Mouse (Mus musculus) hindbrain, embryonic 11.5 days (tissue): ENCODE results near the gene Selplg. TPM values are rescaled to one million over a fixed set of nuclear protein-coding genes. Genes with fewer than 3 reads are reported as not detected.

Experiments used
- ATAC-seq: fragments of 200-750 bp; cut with Nextera tagmentation; 2 replicates; pipeline ENCODE4 v1.8.0; 2017; ENCODE audit warnings: mild to moderate bottlenecking, moderate TSS enrichment, moderate library complexity; ENCODE audit not compliant: low FRiP score
- DNase-seq: peaks from one replicate; pipeline ENCODE4 v3.0.0-alpha.2; 2015; ENCODE audit warnings: low spot score
- H3K27ac ChIP-seq: fragments of 300-500 bp; sonication (generic); 2 replicates; pipeline ENCODE4 v1.5.1; 2014; ENCODE audit warnings: mild to moderate bottlenecking, low read depth, low read length
- H3K27me3 ChIP-seq: fragments of 300-500 bp; sonication (generic); 2 replicates; pipeline ENCODE4 v1.6.1; 2014; ENCODE audit warnings: mild to moderate bottlenecking, low read length, moderate library complexity, mixed read lengths; ENCODE audit not compliant: control insufficient read depth, insufficient read depth
- H3K36me3 ChIP-seq: fragments of 300-500 bp; sonication (generic); 2 replicates; pipeline ENCODE4 v1.6.1; 2014; ENCODE audit warnings: mild to moderate bottlenecking, low read length, moderate library complexity, mixed read lengths; ENCODE audit not compliant: control insufficient read depth, insufficient read depth
- H3K4me1 ChIP-seq: fragments of 300-500 bp; sonication (generic); replicated peaks from 2 replicates; pipeline ENCODE4 v1.6.1; 2014; ENCODE audit warnings: low read length, mixed read lengths; ENCODE audit not compliant: control insufficient read depth, insufficient read depth
- H3K4me2 ChIP-seq: fragments of 300-500 bp; sonication (generic); replicated peaks from 2 replicates; pipeline ENCODE4 v1.6.1; 2014; ENCODE audit warnings: mild to moderate bottlenecking, low read depth, low read length
- H3K4me3 ChIP-seq: fragments of 300-500 bp; sonication (generic); 2 replicates; pipeline ENCODE4 v1.5.1; 2014; ENCODE audit warnings: low read depth, low read length
- H3K9ac ChIP-seq: fragments of 300-500 bp; sonication (generic); 2 replicates; pipeline ENCODE4 v1.6.1; 2014; ENCODE audit warnings: low read depth, low read length
- H3K9me3 ChIP-seq: fragments of 300-500 bp; sonication (generic); 2 replicates; pipeline ENCODE4 v1.6.1; 2016; ENCODE audit warnings: low read length; ENCODE audit not compliant: control insufficient read depth
- WGBS: fragments of 180-500 bp; shearing (Covaris S2); extraction: QIAGEN DNeasy Blood & Tissue Kit; methylation state at CpG from one replicate; pipeline ENCODE4 v1.1.7; 2014; 5-methylcytosine and 5-hydroxymethylcytosine counted together
- polyA plus RNA-seq: library from polyadenylated mRNA; unstranded; fragments of >200 nt; fragmentation: Nextera tagmentation; extraction: Ambion mirVana; gene quantifications from 2 replicates; pipeline ENCODE4 v1.2.1, GENCODE M21; 2014

Gene Selplg
- polyA plus RNA-seq, 1 experiment from 2014 or later = 1.0 TPM

GRCm38 (mm10) chr5:113847636-113848035 lies 15.2 kb upstream of the Selplg start:
- Histone ChIP-seq H3K27me3 (no peaks in the 10 kb centered on the region), H3K27ac (no peak overlapping the region), H3K36me3 (peaks cover 22% of the 10 kb centered on the region), H3K9me3 (no peaks in the 10 kb centered on the region), H3K4me2 (no peak overlapping the region), H3K9ac (no peak overlapping the region), H3K4me3 (no peak overlapping the region), H3K4me1 (no peaks in the 10 kb centered on the region)
- ATAC-seq (no peak), DNase-seq (no peak)
- 93% methylated on average over 9 of the region's 9 CpGs for WGBS

GRCm38 (mm10) chr5:113846656-113847055 lies 14.2 kb upstream of the Selplg start:
- H3K27me3 ChIP-seq = no peaks in the 10 kb centered on the region
- peaks cover 22% of the 10 kb centered on the region for H3K36me3 ChIP-seq
- H3K9me3 ChIP-seq = no peaks in the 10 kb centered on the region
- DNase-seq (no peak), ATAC-seq (no peak)
- no peaks in the 10 kb centered on the region for H3K4me1 ChIP-seq
- WGBS = 91% methylated on average over 8 of the region's 8 CpGs
- no peak overlapping the region for H3K4me3 ChIP-seq
- H3K9ac ChIP-seq = no peak overlapping the region
- no peak overlapping the region for H3K27ac ChIP-seq
- no peak overlapping the region for H3K4me2 ChIP-seq

- H3K4me2 ChIP-seq = no peak overlapping the region
- H3K27me3 ChIP-seq = no peaks in the 10 kb centered on the region
- no peak overlapping the region for H3K4me3 ChIP-seq
- DNase-seq = no peak
- H3K9me3 ChIP-seq = no peaks in the 10 kb centered on the region
- H3K36me3 ChIP-seq = peaks cover 22% of the 10 kb centered on the region
- WGBS = 90% methylated on average over 8 of the region's 8 CpGs
- no peak overlapping the region for H3K9ac ChIP-seq
- no peak overlapping the region for H3K27ac ChIP-seq
- no peaks in the 10 kb centered on the region for H3K4me1 ChIP-seq
- no peak for ATAC-seq
Measured at GRCm38 (mm10) chr5:113845627-113846026, 13.2 kb upstream of the Selplg start.

- H3K4me2 ChIP-seq = no peak overlapping the region
- H3K4me1 ChIP-seq = no peaks in the 10 kb centered on the region
- peaks cover 16% of the 10 kb centered on the region for H3K36me3 ChIP-seq
- no peaks in the 10 kb centered on the region for H3K27me3 ChIP-seq
- peak; percentile 61 for DNase-seq
- no peak overlapping the region for H3K27ac ChIP-seq
- no peak overlapping the region for H3K4me3 ChIP-seq
- H3K9ac ChIP-seq = no peak overlapping the region
- no peaks in the 10 kb centered on the region for H3K9me3 ChIP-seq
- WGBS = 71% methylated on average over 7 of the region's 7 CpGs
- no peak for ATAC-seq
Measured at GRCm38 (mm10) chr5:113844721-113845120, 12.3 kb upstream of the Selplg start.

- Histone ChIP-seq H3K27me3 (no peaks in the 10 kb centered on the region), H3K9me3 (no peaks in the 10 kb centered on the region), H3K27ac (no peak overlapping the region; the same call in 1 of the 2 replicates), H3K4me1 (no peaks in the 10 kb centered on the region), H3K9ac (no peak overlapping the region), H3K4me2 (no peak overlapping the region), H3K36me3 (peaks cover 15% of the 10 kb centered on the region), H3K4me3 (no peak overlapping the region)
- ATAC-seq = no peak
- DNase-seq = no peak
- WGBS = 88% methylated on average over 15 of the region's 15 CpGs
Measured at GRCm38 (mm10) chr5:113844106-113844505, 11.7 kb upstream of the Selplg start.

- Histone ChIP-seq H3K9me3 (no peaks in the 10 kb centered on the region), H3K4me3 (no peak overlapping the region), H3K9ac (no peak overlapping the region), H3K4me2 (no peak overlapping the region), H3K27ac (no peak overlapping the region), H3K27me3 (no peaks in the 10 kb centered on the region), H3K36me3 (peaks cover 15% of the 10 kb centered on the region), H3K4me1 (no peaks in the 10 kb centered on the region)
- DNase-seq (no peak), ATAC-seq (no peak)
- 94% methylated on average over 9 of the region's 9 CpGs for WGBS
Measured at GRCm38 (mm10) chr5:113842906-113843305, 10.5 kb upstream of the Selplg start.

- no peaks in the 10 kb centered on the region for H3K9me3 ChIP-seq
- H3K36me3 ChIP-seq = peaks cover 15% of the 10 kb centered on the region
- H3K4me3 ChIP-seq = no peak overlapping the region
- H3K9ac ChIP-seq = no peak overlapping the region
- ATAC-seq (no peak), DNase-seq (no peak)
- H3K4me2 ChIP-seq = no peak overlapping the region
- H3K27ac ChIP-seq = no peak overlapping the region
- no peaks in the 10 kb centered on the region for H3K27me3 ChIP-seq
- WGBS = 90% methylated on average over 9 of the region's 9 CpGs
- H3K4me1 ChIP-seq = no peaks in the 10 kb centered on the region
Measured at GRCm38 (mm10) chr5:113842244-113842643, 9.8 kb upstream of the Selplg start.

- H3K4me3 ChIP-seq = no peak overlapping the region
- ATAC-seq (no peak), DNase-seq (no peak)
- H3K4me1 ChIP-seq = no peaks in the 10 kb centered on the region
- WGBS = 87% methylated on average over 23 of the region's 23 CpGs
- H3K4me2 ChIP-seq = no peak overlapping the region
- peaks cover 12% of the 10 kb centered on the region for H3K36me3 ChIP-seq
- H3K27ac ChIP-seq = no peak overlapping the region
- no peaks in the 10 kb centered on the region for H3K9me3 ChIP-seq
- no peak overlapping the region for H3K9ac ChIP-seq
- no peaks in the 10 kb centered on the region for H3K27me3 ChIP-seq
Measured at GRCm38 (mm10) chr5:113841243-113842225, 9.1 kb upstream of the Selplg start.

GRCm38 (mm10) chr5:113840443-113840842 lies 8.0 kb upstream of the Selplg start:
- no peak for DNase-seq

More at GRCm38 (mm10) chr5:113840443-113840842, 8.0 kb upstream of the Selplg start:
- Histone ChIP-seq H3K27me3 (no peaks in the 10 kb centered on the region), H3K4me3 (no peak overlapping the region), H3K36me3 (peaks cover 4% of the 10 kb centered on the region; the same call in 1 of the 2 replicates), H3K9me3 (no peaks in the 10 kb centered on the region), H3K27ac (no peak overlapping the region), H3K9ac (no peak overlapping the region), H3K4me2 (no peak overlapping the region), H3K4me1 (no peaks in the 10 kb centered on the region)
- ATAC-seq = no peak
- 92% methylated on average over 4 of the region's 4 CpGs for WGBS
